Mouse (Mus musculus) right cerebral cortex, postnatal 36 days (tissue): Measurements from ENCODE around the gene Pdxdc1.
"Not testable (repeated sequence)": the region's sequence is repeated elsewhere in the genome, so short reads cannot be mapped to it uniquely, and the experiment has no call there.

ENCODE experiments used
- DNase-seq, 2 experiments: peaks; one replicate each; pipeline ENCODE4 v3.0.0; 2022; ENCODE audit warnings: low spot score in 2 of 2, mixed read lengths in 1 of 2

Pdxdc1 gene

DNA sequence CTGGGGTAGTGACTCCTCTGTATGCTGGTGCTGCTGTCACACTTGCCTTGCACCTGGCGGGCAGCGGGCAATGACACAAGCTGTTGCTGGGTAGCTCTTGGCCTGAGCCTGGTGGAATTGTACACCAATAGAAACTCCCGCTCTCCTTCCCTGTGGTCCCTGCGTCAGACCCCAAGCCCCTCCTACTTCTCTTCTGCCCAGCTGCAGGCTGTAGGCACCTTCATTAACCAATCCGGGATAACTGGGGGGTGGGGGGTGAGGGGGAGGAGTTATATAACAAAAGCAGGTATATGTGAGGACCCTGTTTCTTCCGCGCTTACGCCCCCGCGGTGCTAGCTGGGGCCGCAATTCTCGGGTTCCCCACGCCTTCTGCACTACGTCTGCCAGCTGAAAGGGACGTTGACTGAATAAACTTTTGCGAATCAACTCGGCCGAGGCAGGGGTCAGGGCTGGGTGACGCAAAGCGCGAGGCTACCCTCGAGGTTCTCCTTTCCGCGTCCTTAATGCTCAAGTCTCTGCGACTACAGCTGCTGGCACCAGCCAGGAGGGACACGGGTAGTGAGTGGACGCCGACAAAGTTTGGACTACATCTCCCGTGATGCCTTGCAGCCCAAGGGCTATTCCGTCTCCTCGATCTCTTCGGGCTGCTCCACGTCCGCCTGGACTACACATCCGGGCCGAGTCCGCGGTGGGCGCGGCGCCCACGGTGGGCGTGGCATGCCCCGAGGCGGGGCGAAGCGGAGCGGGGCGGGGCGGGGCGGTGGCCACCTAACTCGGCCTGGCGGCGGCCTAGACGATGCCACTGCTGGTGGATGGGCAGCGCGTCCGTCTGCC, 84.2 kb downstream of the Pdxdc1 start, which contains the start of gene Ntan1:
Gene Ntan1, plus strand, starts transcription at position 286 of the 834 bp plus-strand sequence.
- DNase-seq = peak; percentile 94 to 96

DNA sequence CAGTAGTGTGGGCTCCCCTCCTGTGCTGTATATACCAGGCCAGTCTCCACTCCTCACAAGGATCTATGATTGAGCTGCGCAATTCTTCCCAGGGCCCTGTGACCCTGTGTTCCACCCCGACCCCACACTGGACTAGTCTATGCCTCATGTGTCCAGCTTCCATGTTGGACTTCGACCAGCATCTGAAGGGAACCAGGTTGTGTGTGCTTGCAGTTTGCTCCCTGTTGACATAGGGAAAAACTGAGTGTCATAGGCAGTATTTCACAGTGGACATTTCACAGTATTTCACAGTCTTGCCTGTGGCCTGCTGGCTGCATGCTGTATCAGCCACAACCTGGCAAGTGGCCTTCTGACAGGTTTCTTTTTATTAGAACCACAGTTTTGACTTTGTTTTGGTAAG, 89.7 kb downstream of the Pdxdc1 start:
- DNase-seq = no peak

DNA sequence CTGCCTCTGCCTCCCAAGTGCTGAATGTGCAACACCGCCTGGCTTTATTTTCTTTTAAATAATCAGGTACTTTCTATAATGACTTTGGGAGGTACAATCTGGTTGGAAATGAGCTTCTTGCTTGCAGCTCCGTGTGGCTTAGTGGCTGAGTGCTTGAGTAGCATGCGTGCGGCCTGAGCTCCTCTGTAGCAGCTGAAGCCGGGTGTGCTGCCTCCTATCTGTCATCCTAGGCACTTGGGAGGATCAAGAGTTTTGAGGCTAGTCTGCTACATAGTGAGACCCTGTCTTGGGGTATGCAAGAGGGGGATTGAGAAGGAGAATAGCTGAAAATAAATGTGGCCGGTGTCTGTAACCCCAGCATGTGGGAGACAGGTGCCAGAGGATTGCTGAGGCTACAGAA, 90.8 kb downstream of the Pdxdc1 start:
- no peak for DNase-seq

DNA sequence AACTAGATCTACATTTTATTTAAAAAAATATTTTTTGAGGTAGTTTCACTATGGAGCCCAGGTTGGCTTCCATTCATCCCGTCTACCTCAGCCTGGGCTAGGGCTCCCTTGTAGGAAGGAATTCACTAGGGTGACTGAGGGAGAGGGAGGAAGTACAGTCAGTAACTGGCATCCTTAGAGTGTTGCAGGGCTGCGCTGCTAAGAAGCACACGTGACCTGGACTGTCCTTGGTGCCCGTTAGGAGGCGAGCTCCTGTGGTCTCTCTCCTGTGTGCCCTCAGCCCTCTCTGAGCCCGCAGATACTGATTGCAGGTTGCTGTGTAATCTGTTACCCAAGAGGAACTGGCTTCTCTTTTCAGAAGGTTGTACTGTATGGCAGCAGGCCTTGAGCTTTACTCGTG, 94.5 kb downstream of the Pdxdc1 start:
- no peak for DNase-seq

DNA sequence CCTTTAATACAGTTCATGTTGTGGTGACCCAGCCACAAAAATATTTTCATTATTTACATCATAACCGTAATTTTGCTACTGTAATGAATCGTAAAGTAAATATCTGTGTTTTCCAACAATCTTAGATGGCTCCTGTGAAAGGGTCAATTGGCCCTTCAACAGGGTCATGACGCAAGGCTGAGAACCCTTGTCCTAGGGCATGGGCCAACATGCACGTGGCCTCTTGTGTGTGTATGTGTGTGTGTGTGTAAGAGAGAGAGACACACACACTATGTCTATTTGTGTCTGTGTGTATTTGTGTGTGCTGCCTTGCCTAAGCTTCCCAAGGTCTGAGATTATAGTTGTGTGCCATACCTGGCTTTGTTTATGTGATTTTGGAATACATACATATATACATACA, 95.3 kb downstream of the Pdxdc1 start:
- DNase-seq = no peak

DNA sequence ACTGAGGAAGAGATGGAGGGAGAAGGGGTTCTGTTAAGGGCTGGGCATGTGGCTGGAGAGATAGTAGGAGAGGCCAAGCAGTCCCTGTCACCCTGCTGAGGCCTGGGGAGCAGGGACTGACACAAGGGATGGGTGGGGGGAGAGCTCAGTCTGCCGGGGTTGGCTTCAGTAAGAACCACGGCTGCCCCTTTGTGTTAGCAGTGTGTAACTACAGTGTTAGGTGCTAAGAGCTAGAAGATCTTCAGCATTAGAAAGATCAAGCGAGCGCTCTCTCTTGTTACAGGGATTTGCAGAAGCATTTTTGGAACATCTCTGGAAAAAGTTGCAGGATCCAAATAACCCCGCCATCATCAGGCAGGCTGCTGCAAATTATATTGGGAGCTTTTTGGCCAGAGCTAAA, 98.3 kb downstream of the Pdxdc1 start:
- DNase-seq = no peak

DNA sequence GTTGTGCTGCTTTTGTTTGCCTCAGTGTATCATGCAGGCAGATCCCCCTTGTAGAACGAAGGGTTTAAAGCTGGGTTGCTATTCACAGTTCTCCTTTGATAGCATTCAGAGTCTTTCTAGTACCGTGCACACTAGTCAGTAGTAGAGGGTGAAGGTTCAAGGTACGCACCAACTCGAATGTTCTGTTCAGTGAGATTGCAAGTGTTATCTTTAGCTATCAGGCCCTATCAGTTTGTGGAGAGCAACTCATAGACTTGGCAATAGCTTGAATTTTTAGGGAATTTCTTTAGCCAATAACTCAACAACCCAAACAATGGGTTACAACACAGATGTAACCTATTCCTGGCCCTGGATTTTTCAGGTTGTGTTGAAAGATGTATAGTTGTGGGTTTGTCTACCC, 101.7 kb downstream of the Pdxdc1 start:
- no peak for DNase-seq

DNA sequence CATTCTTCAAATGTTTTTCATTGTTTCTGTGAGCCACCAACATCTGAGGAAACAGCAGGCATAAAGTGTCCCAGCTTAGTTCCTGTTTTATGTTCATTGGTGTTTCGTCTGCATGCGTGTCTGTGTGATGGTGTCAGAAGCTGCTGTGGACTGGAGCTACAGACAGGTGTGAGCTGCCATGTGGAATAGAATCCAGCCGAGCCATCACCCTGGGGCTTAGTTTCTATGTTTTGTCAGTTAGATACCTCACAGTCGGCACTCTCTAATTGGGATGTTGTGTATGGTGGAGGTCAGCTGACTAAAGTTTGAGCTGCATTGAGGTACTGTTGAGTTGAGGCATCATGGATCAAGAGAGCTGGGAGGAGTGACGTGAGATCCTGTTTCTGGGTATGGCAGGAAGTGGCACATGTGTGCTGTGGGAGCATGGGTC, 106.2 kb downstream of the Pdxdc1 start:
- DNase-seq = no peak

DNA sequence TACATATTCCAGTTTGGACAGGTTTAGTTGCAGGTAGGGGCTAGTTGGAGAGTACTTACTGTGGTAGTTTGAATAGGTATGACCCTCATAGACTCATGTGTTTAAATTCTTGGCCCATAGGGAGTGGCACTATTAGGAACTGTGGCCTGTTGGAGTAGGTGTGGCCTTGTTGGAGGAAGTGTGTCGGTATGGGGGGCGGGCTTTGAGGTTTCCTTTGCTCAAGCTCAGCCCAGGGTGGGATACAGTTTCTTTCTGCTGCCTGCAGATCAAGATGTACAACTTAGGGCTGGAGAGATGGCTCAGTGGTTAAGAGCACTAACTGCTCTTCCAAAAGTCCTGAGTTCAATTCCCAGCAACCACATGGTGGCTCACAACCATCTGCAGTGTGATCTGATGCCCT, 109.5 kb downstream of the Pdxdc1 start:
- not testable (repeated sequence) for DNase-seq

DNA sequence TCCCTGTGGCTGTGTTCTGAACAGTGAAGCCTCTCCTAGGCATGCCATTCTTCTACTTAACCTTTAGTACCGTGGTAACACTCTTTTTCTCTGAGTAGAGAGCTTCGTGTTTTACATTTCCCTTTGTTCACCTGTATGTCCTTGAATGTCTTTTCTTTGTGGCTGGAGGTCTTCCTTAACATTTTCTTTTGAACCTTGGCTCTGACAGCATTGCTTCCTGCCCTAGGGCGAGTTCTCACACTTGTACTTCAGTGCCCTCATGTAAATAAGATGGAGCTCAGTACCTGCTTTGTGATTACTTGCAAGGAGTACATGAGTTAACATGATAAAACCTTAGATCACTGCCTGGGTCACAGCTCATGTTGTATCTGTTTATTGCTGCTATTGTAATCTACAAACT, 117.0 kb downstream of the Pdxdc1 start:
- DNase-seq = no peak
